Mouse (Mus musculus): ENCODE results near the gene Spats1. TPM values are rescaled to one million over a fixed set of nuclear protein-coding genes. Genes with fewer than 3 reads are reported as not detected.

Spats1 gene
- polyA plus RNA-seq, 2 experiments = 0.06 TPM

GRCm38 (mm10) chr17:45401126-45401905 lies 73.9 kb downstream of the Spats1 start:
- no peaks in the 10 kb centered on the region for H3K9me3 ChIP-seq (ENCODE audit: control insufficient read depth, low read length)
- H3K9ac ChIP-seq (replicated peaks) = no peak overlapping the region
- H3K4me1 ChIP-seq (replicated peaks; ENCODE audit: control insufficient read depth in 2 of 2, insufficient read depth in 2 of 2, low read length in 1 of 2) = 0 out of 4 replicates have a peak, but pooled peaks cover 0 to 2% of the 10 kb centered on the region in 2 experiments
- H3K4me3 ChIP-seq (ENCODE audit: insufficient read depth in 1 of 2, low read depth in 2 of 2, low read length in 2 of 2) = no peak overlapping the region
- no peak for DNase-seq (ENCODE audit: low read depth in 3 of 3, low spot score in 3 of 3)
- no peaks in the 10 kb centered on the region for H3K27me3 ChIP-seq (ENCODE audit: control insufficient read depth, insufficient read depth, low read length)
- 80% methylated on average over 5 of the region's 5 CpGs for WGBS (ENCODE audit: insufficient replicate concordance)
- ATAC-seq (ENCODE audit: insufficient read depth) = no peak
- H3K36me3 ChIP-seq (replicated peaks; ENCODE audit: control insufficient read depth, insufficient read depth, low read depth) = peaks cover 23% of the 10 kb centered on the region
- H3K27ac ChIP-seq = no peak overlapping the region
- no peak for TF ChIP-seq EP300 (IDR thresholded peaks at IDR 0.05; ENCODE audit: low read depth)
- no peak for TF ChIP-seq CTCF (IDR thresholded peaks at IDR 0.05; ENCODE audit: low read depth)
- H3K4me2 ChIP-seq (ENCODE audit: low read depth) = no peak overlapping the region

- H3K27me3 ChIP-seq (ENCODE audit: control insufficient read depth, insufficient read depth, low read length) = no peaks in the 10 kb centered on the region
- TF ChIP-seq EP300 (IDR thresholded peaks at IDR 0.05; ENCODE audit: low read depth) (no peak), CTCF (IDR thresholded peaks at IDR 0.05; ENCODE audit: low read depth) (no peak)
- no peak overlapping the region for H3K4me2 ChIP-seq (ENCODE audit: low read depth)
- ATAC-seq (ENCODE audit: insufficient read depth) (no peak), DNase-seq (ENCODE audit: low read depth in 3 of 3, low spot score in 3 of 3) (no peak)
- H3K36me3 ChIP-seq (replicated peaks; ENCODE audit: control insufficient read depth, insufficient read depth, low read depth) = peaks cover 14% of the 10 kb centered on the region
- no peak overlapping the region for H3K27ac ChIP-seq
- 0 out of 4 replicates have a peak, but pooled peaks cover 0 to 2% of the 10 kb centered on the region in 2 experiments for H3K4me1 ChIP-seq (replicated peaks; ENCODE audit: control insufficient read depth in 2 of 2, insufficient read depth in 2 of 2, low read length in 1 of 2)
- WGBS (ENCODE audit: insufficient replicate concordance) = 76% methylated on average over 2 of the region's 2 CpGs
- H3K9ac ChIP-seq (replicated peaks) = no peak overlapping the region
- H3K4me3 ChIP-seq (ENCODE audit: insufficient read depth in 1 of 2, low read depth in 2 of 2, low read length in 2 of 2) = no peak overlapping the region
- H3K9me3 ChIP-seq (ENCODE audit: control insufficient read depth, low read length) = no peaks in the 10 kb centered on the region
Measured at GRCm38 (mm10) chr17:45398021-45398420, 77.2 kb downstream of the Spats1 start.

- Histone ChIP-seq H3K27ac (no peak overlapping the region), H3K27me3 (ENCODE audit: control insufficient read depth, insufficient read depth, low read length) (no peaks in the 10 kb centered on the region), H3K9me3 (ENCODE audit: control insufficient read depth, low read length) (no peaks in the 10 kb centered on the region), H3K36me3 (replicated peaks; ENCODE audit: control insufficient read depth, insufficient read depth, low read depth) (peaks cover 16% of the 10 kb centered on the region), H3K4me2 (ENCODE audit: low read depth) (no peak overlapping the region), H3K9ac (replicated peaks) (no peak overlapping the region), H3K4me3 (ENCODE audit: insufficient read depth in 1 of 2, low read depth in 2 of 2, low read length in 2 of 2) (no peak overlapping the region), H3K4me1 (replicated peaks; ENCODE audit: control insufficient read depth in 2 of 2, insufficient read depth in 2 of 2, low read length in 1 of 2) (0 out of 4 replicates have a peak, but pooled peaks cover 0 to 2% of the 10 kb centered on the region in 2 experiments)
- 68% methylated on average over 3 of the region's 3 CpGs for WGBS (ENCODE audit: insufficient replicate concordance)
- DNase-seq (ENCODE audit: low read depth in 3 of 3, low spot score in 3 of 3) (no peak), ATAC-seq (ENCODE audit: insufficient read depth) (no peak)
- TF ChIP-seq CTCF (IDR thresholded peaks at IDR 0.05; ENCODE audit: low read depth) = peak; percentile 39; the same call in 1 of the 2 replicates
- no peak for TF ChIP-seq EP300 (IDR thresholded peaks at IDR 0.05; ENCODE audit: low read depth)
Measured at GRCm38 (mm10) chr17:45397541-45397940, 77.7 kb downstream of the Spats1 start.

- TF ChIP-seq CTCF (IDR thresholded peaks at IDR 0.05; ENCODE audit: low read depth) = no peak
- TF ChIP-seq EP300 (IDR thresholded peaks at IDR 0.05; ENCODE audit: low read depth) = no peak
- Histone ChIP-seq H3K36me3 (replicated peaks; ENCODE audit: control insufficient read depth, insufficient read depth, low read depth) (peaks cover 30% of the 10 kb centered on the region), H3K4me1 (replicated peaks; ENCODE audit: control insufficient read depth in 2 of 2, insufficient read depth in 2 of 2, low read length in 1 of 2) (no peaks in the 10 kb centered on the region), H3K27me3 (ENCODE audit: control insufficient read depth, insufficient read depth, low read length) (no peaks in the 10 kb centered on the region), H3K9me3 (ENCODE audit: control insufficient read depth, low read length) (no peaks in the 10 kb centered on the region), H3K4me3 (ENCODE audit: insufficient read depth in 1 of 2, low read depth in 2 of 2, low read length in 2 of 2) (no peak overlapping the region), H3K4me2 (ENCODE audit: low read depth) (no peak overlapping the region), H3K27ac (no peak overlapping the region), H3K9ac (replicated peaks) (no peak overlapping the region)
- DNase-seq (ENCODE audit: low read depth in 3 of 3, low spot score in 3 of 3) (no peak), ATAC-seq (ENCODE audit: insufficient read depth) (no peak)
- 63% methylated on average over 9 of the region's 9 CpGs for WGBS (ENCODE audit: insufficient replicate concordance)
Measured at GRCm38 (mm10) chr17:45394612-45395011, 80.6 kb downstream of the Spats1 start.

- H3K4me3 ChIP-seq (ENCODE audit: insufficient read depth in 1 of 2, low read depth in 2 of 2, low read length in 2 of 2) = no peak overlapping the region
- no peak overlapping the region for H3K4me2 ChIP-seq (ENCODE audit: low read depth)
- H3K27ac ChIP-seq = no peak overlapping the region
- H3K36me3 ChIP-seq (replicated peaks; ENCODE audit: control insufficient read depth, insufficient read depth, low read depth) = peaks cover 28% of the 10 kb centered on the region
- 84% methylated on average over 3 of the region's 3 CpGs for WGBS (ENCODE audit: insufficient replicate concordance)
- H3K27me3 ChIP-seq (ENCODE audit: control insufficient read depth, insufficient read depth, low read length) = no peaks in the 10 kb centered on the region
- H3K4me1 ChIP-seq (replicated peaks; ENCODE audit: control insufficient read depth in 2 of 2, insufficient read depth in 2 of 2, low read length in 1 of 2) = no peaks in the 10 kb centered on the region
- TF ChIP-seq EP300 (IDR thresholded peaks at IDR 0.05; ENCODE audit: low read depth) (no peak), CTCF (IDR thresholded peaks at IDR 0.05; ENCODE audit: low read depth) (no peak)
- no peak overlapping the region for H3K9ac ChIP-seq (replicated peaks)
- no peaks in the 10 kb centered on the region for H3K9me3 ChIP-seq (ENCODE audit: control insufficient read depth, low read length)
- ATAC-seq (ENCODE audit: insufficient read depth) = no peak
- no peak for DNase-seq (ENCODE audit: low read depth in 3 of 3, low spot score in 3 of 3)
Measured at GRCm38 (mm10) chr17:45393765-45394164, 81.5 kb downstream of the Spats1 start.

Other genes starting within 250 kb of the Spats1 start
- gene Cdc5l, start 41.7 kb downstream of the Spats1 start, polyA plus RNA-seq (2012; rRNA removed) = 8.1 and 15.0 TPM in 2 replicates
- 26.9 and 28.6 TPM in 2 replicates for gene Cdc5l, start 41.7 kb downstream of the Spats1 start, polyA plus RNA-seq (2014; fragmentation: Nextera tagmentation; extraction: Ambion mirVana)
- gene Aars2, start 31.4 kb upstream of the Spats1 start, polyA plus RNA-seq (2012; rRNA removed) = 4.6 TPM in 2 replicates
- 3.3 and 4.0 TPM in 2 replicates for gene Aars2, start 31.4 kb upstream of the Spats1 start, polyA plus RNA-seq (2014; fragmentation: Nextera tagmentation; extraction: Ambion mirVana)
- gene Tcte1, start 48.0 kb upstream of the Spats1 start, polyA plus RNA-seq (2012; rRNA removed) = not detected in 2 replicates
- gene Tcte1, start 48.0 kb upstream of the Spats1 start, polyA plus RNA-seq (2014; fragmentation: Nextera tagmentation; extraction: Ambion mirVana) = not detected in 2 replicates
- gene Tmem151b, start 74.3 kb upstream of the Spats1 start, polyA plus RNA-seq (2012; rRNA removed) = 0.08 and 0.13 TPM in 2 replicates
- gene Tmem151b, start 74.3 kb upstream of the Spats1 start, polyA plus RNA-seq (2014; fragmentation: Nextera tagmentation; extraction: Ambion mirVana) = 0.06 TPM in 1 of 2 replicates, not detected in the other
- gene Nfkbie, start 80.3 kb upstream of the Spats1 start, polyA plus RNA-seq (2012; rRNA removed) = 0.62 and 0.65 TPM in 2 replicates
- 0.66 TPM in 2 replicates for gene Nfkbie, start 80.3 kb upstream of the Spats1 start, polyA plus RNA-seq (2014; fragmentation: Nextera tagmentation; extraction: Ambion mirVana)
- 27.6 and 29.9 TPM in 2 replicates for gene Slc35b2, start 88.5 kb upstream of the Spats1 start, polyA plus RNA-seq (2012; rRNA removed)
- gene Slc35b2, start 88.5 kb upstream of the Spats1 start, polyA plus RNA-seq (2014; fragmentation: Nextera tagmentation; extraction: Ambion mirVana) = 44.8 and 46.4 TPM in 2 replicates
- 287 and 369 TPM in 2 replicates for gene Hsp90ab1, start 97.9 kb upstream of the Spats1 start, polyA plus RNA-seq (2012; rRNA removed)
- 531 and 582 TPM in 2 replicates for gene Hsp90ab1, start 97.9 kb upstream of the Spats1 start, polyA plus RNA-seq (2014; fragmentation: Nextera tagmentation; extraction: Ambion mirVana)
- 152 and 218 TPM in 2 replicates for gene Slc29a1, start 124.2 kb upstream of the Spats1 start, polyA plus RNA-seq (2012; rRNA removed)
- 177 and 188 TPM in 2 replicates for gene Slc29a1, start 124.2 kb upstream of the Spats1 start, polyA plus RNA-seq (2014; fragmentation: Nextera tagmentation; extraction: Ambion mirVana)
- gene Mymx, start 126.7 kb upstream of the Spats1 start, polyA plus RNA-seq (2012; rRNA removed) = 0.10 TPM in 1 of 2 replicates, not detected in the other
- gene Mymx, start 126.7 kb upstream of the Spats1 start, polyA plus RNA-seq (2014; fragmentation: Nextera tagmentation; extraction: Ambion mirVana) = not detected in 2 replicates
- gene Capn11, start 183.9 kb upstream of the Spats1 start, polyA plus RNA-seq (2012; rRNA removed) = not detected in 2 replicates
- gene Capn11, start 183.9 kb upstream of the Spats1 start, polyA plus RNA-seq (2014; fragmentation: Nextera tagmentation; extraction: Ambion mirVana) = not detected in 2 replicates
- 60.8 and 82.6 TPM in 2 replicates for gene Mrpl14, start 210.9 kb upstream of the Spats1 start, polyA plus RNA-seq (2012; rRNA removed)
- 142 and 148 TPM in 2 replicates for gene Mrpl14, start 210.9 kb upstream of the Spats1 start, polyA plus RNA-seq (2014; fragmentation: Nextera tagmentation; extraction: Ambion mirVana)
- 10.4 and 11.0 TPM in 2 replicates for gene Tmem63b, start 211.5 kb upstream of the Spats1 start, polyA plus RNA-seq (2012; rRNA removed)
- 4.1 and 5.4 TPM in 2 replicates for gene Tmem63b, start 211.5 kb upstream of the Spats1 start, polyA plus RNA-seq (2014; fragmentation: Nextera tagmentation; extraction: Ambion mirVana)